Mouse (Mus musculus): ENCODE measurements at regions not wholly inside any gene's neighbourhood (a gene's known extent, or its start where the extent isn't known, plus 50 kb on each side); places are given as distances from the start of the nearest gene placed in this dataset.

DNA sequence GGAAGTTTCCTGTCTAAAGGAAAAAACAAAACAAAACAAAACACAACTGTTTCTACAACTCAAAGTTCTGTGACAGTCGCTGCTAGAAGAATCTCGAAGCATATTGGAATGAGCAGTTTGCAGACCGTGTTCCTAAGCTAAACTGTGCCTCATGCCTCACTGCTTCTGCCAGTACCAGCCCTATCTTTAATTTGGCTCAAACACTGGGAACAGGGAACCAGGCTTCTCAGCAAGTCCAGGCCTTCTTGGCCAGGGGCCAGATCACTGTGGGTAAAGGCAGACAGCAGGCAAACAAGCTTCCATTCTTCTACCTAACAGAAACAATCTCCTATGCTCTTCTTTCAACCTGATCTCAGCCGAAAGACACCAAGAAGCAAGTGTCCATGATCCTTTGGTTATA, 56.5 kb downstream of the Tmsb4x start:
- H3K9me3 ChIP-seq (ENCODE audit: low read length), result no peaks in the 10 kb centered on the region
- no peak overlapping the region for H3K4me2 ChIP-seq (ENCODE audit: low read depth, low read length)
- ATAC-seq (0 out of 2 replicates have a peak, but pooled peaks have one; percentile 55), DNase-seq (ENCODE audit: low spot score) (peak; percentile 80)
- H3K27ac ChIP-seq, result no peak overlapping the region
- H3K4me1 ChIP-seq (ENCODE audit: insufficient read depth, low read length), result no peaks in the 10 kb centered on the region
- TF ChIP-seq CTCF (IDR thresholded peaks at IDR 0.05; ENCODE audit: low read depth), result no peak
- H3K4me3 ChIP-seq (ENCODE audit: low read length), result no peak overlapping the region
- WGBS, result 46% methylated on average over 4 of the region's 4 CpGs
- H3K27me3 ChIP-seq (ENCODE audit: insufficient read depth, low read length), result no peaks in the 10 kb centered on the region
- H3K36me3 ChIP-seq (ENCODE audit: insufficient read depth, low read length), result no peaks in the 10 kb centered on the region
- no peak overlapping the region for H3K9ac ChIP-seq (replicated peaks; ENCODE audit: low read length)

GRCm38 (mm10) chrX:167151341-167151740, 57.8 kb downstream of the Tmsb4x start:
- no peak for DNase-seq (ENCODE audit: low spot score)
- Histone ChIP-seq H3K27me3 (ENCODE audit: insufficient read depth, low read length) (no peaks in the 10 kb centered on the region), H3K4me2 (ENCODE audit: low read depth, low read length) (no peak overlapping the region), H3K9me3 (ENCODE audit: low read length) (no peaks in the 10 kb centered on the region), H3K27ac (no peak overlapping the region; the same call in 1 of the 2 replicates), H3K4me3 (ENCODE audit: low read length) (no peak overlapping the region), H3K4me1 (ENCODE audit: insufficient read depth, low read length) (no peaks in the 10 kb centered on the region), H3K9ac (replicated peaks; ENCODE audit: low read length) (no peak overlapping the region), H3K36me3 (ENCODE audit: insufficient read depth, low read length) (no peaks in the 10 kb centered on the region)
- ATAC-seq, result no peak
- WGBS, result 45% methylated on average over 3 of the region's 3 CpGs
- no peak for TF ChIP-seq CTCF (IDR thresholded peaks at IDR 0.05; ENCODE audit: low read depth)

- H3K36me3 ChIP-seq (ENCODE audit: insufficient read depth, low read length), result no peaks in the 10 kb centered on the region
- no peak for TF ChIP-seq CTCF (IDR thresholded peaks at IDR 0.05; ENCODE audit: low read depth)
- ATAC-seq, result no peak
- H3K27ac ChIP-seq, result no peak overlapping the region
- H3K4me2 ChIP-seq (ENCODE audit: low read depth, low read length), result no peak overlapping the region
- no peaks in the 10 kb centered on the region for H3K9me3 ChIP-seq (ENCODE audit: low read length)
- DNase-seq (ENCODE audit: low spot score), result no peak
- H3K4me1 ChIP-seq (ENCODE audit: insufficient read depth, low read length), result no peaks in the 10 kb centered on the region
- no peak overlapping the region for H3K9ac ChIP-seq (replicated peaks; ENCODE audit: low read length)
- 85% methylated on average over 4 of the region's 4 CpGs for WGBS
- H3K27me3 ChIP-seq (ENCODE audit: insufficient read depth, low read length), result no peaks in the 10 kb centered on the region
- H3K4me3 ChIP-seq (ENCODE audit: low read length), result no peak overlapping the region
Observed at GRCm38 (mm10) chrX:167149400-167149799, 59.7 kb downstream of the Tmsb4x start.

- H3K9ac ChIP-seq (replicated peaks; ENCODE audit: low read length), result no peak overlapping the region
- no peaks in the 10 kb centered on the region for H3K36me3 ChIP-seq (ENCODE audit: insufficient read depth, low read length)
- H3K27me3 ChIP-seq (ENCODE audit: insufficient read depth, low read length), result no peaks in the 10 kb centered on the region
- WGBS, result 79% methylated on average over 8 of the region's 8 CpGs
- H3K9me3 ChIP-seq (ENCODE audit: low read length), result no peaks in the 10 kb centered on the region
- no peak overlapping the region for H3K27ac ChIP-seq
- ATAC-seq (no peak), DNase-seq (ENCODE audit: low spot score) (no peak)
- no peaks in the 10 kb centered on the region for H3K4me1 ChIP-seq (ENCODE audit: insufficient read depth, low read length)
- no peak overlapping the region for H3K4me3 ChIP-seq (ENCODE audit: low read length)
- TF ChIP-seq CTCF (IDR thresholded peaks at IDR 0.05; ENCODE audit: low read depth), result no peak
- H3K4me2 ChIP-seq (ENCODE audit: low read depth, low read length), result no peak overlapping the region
Observed at GRCm38 (mm10) chrX:167146513-167147360, 62.4 kb downstream of the Tmsb4x start.

- no peak overlapping the region for H3K9ac ChIP-seq (replicated peaks; ENCODE audit: low read length)
Observed at GRCm38 (mm10) chrX:167145508-167146182, 63.5 kb downstream of the Tmsb4x start.

DNA sequence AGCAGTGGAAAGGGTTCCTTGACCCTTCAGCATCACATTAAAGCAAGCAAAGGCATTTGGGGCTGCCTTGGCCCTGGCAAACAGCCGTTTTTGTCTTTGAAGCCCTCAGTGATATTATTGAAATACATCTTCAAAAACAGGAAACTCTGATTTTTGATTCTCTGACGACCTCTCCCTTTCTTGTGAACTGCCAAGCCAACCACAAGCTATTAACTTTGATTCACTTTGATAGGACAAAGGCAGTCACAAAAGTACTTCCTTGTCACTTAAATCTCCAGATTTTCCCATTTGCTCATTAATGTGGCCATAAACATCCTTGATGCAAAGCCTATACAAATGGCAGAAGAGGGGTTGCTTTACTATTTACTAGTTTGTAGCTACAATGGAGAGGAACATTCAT, 70.0 kb downstream of the Tmsb4x start:
- ATAC-seq (no peak), DNase-seq (ENCODE audit: low spot score) (no peak)
- Histone ChIP-seq H3K27ac (no peak overlapping the region), H3K4me1 (ENCODE audit: insufficient read depth, low read length) (no peaks in the 10 kb centered on the region), H3K4me2 (ENCODE audit: low read depth, low read length) (no peak overlapping the region), H3K27me3 (ENCODE audit: insufficient read depth, low read length) (no peaks in the 10 kb centered on the region), H3K36me3 (ENCODE audit: insufficient read depth, low read length) (no peaks in the 10 kb centered on the region), H3K9me3 (ENCODE audit: low read length) (no peaks in the 10 kb centered on the region), H3K9ac (replicated peaks; ENCODE audit: low read length) (no peak overlapping the region), H3K4me3 (ENCODE audit: low read length) (no peak overlapping the region)
- TF ChIP-seq CTCF (IDR thresholded peaks at IDR 0.05; ENCODE audit: low read depth), result no peak
- 73% methylated on average over 2 of the region's 2 CpGs for WGBS

More at GRCm38 (mm10) chrX:167145508-167146182, 63.5 kb downstream of the Tmsb4x start:
- Histone ChIP-seq H3K27me3 (ENCODE audit: insufficient read depth, low read length) (no peaks in the 10 kb centered on the region), H3K4me2 (ENCODE audit: low read depth, low read length) (no peak overlapping the region), H3K36me3 (ENCODE audit: insufficient read depth, low read length) (no peaks in the 10 kb centered on the region), H3K27ac (no peak overlapping the region), H3K9me3 (ENCODE audit: low read length) (no peaks in the 10 kb centered on the region), H3K4me3 (ENCODE audit: low read length) (no peak overlapping the region), H3K4me1 (ENCODE audit: insufficient read depth, low read length) (no peaks in the 10 kb centered on the region)
- WGBS, result 75% methylated on average over 11 of the region's 11 CpGs
- TF ChIP-seq CTCF (IDR thresholded peaks at IDR 0.05; ENCODE audit: low read depth), result no peak
- ATAC-seq (no peak), DNase-seq (ENCODE audit: low spot score) (no peak)

GRCm38 (mm10) chrX:167134250-167134649, 74.9 kb downstream of the Tmsb4x start:
- Histone ChIP-seq H3K27me3 (ENCODE audit: insufficient read depth, low read length) (no peaks in the 10 kb centered on the region), H3K9me3 (ENCODE audit: low read length) (no peaks in the 10 kb centered on the region), H3K4me2 (ENCODE audit: low read depth, low read length) (no peak overlapping the region), H3K4me1 (ENCODE audit: insufficient read depth, low read length) (no peaks in the 10 kb centered on the region), H3K27ac (no peak overlapping the region), H3K9ac (replicated peaks; ENCODE audit: low read length) (no peak overlapping the region), H3K36me3 (ENCODE audit: insufficient read depth, low read length) (no peaks in the 10 kb centered on the region), H3K4me3 (ENCODE audit: low read length) (no peak overlapping the region)
- DNase-seq (ENCODE audit: low spot score) (no peak), ATAC-seq (no peak)
- TF ChIP-seq CTCF (IDR thresholded peaks at IDR 0.05; ENCODE audit: low read depth), result no peak
- 94% methylated on average over 3 of the region's 3 CpGs for WGBS
